Mouse (Mus musculus): ENCODE measurements around the gene A330070K13Rik.

A330070K13Rik gene

GRCm38 (mm10) chr5:130384222-130384912, at the start of gene A330070K13Rik:
TSS of gene A330070K13Rik (minus strand) at chr5:130384631.
- no peak for DNase-seq (ENCODE audit: low spot score in 2 of 2)

- no peak for DNase-seq (ENCODE audit: low spot score in 2 of 2)
Observed at GRCm38 (mm10) chr5:130411516-130411915, 27.1 kb upstream of the A330070K13Rik start.

DNA sequence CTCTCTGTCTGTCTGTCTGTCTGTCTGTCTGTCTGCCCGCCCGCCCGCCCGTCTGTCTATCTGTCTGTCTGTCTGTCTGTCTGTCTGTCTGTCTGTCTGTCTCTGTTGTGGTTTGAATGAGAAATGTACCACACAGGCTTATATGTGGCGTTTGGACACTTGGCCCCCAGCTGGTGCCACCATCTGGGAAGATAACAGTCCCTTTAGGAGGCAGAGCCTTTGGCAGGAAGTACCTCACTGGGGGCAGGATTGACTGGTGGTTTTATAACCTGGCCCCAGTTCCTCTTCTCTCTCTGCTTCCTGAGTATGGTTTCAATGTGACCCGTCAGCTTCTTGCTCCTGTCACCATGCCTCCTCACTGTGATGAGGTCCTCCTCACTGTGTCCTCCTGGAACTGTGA, 25.3 kb upstream of the A330070K13Rik start:
- DNase-seq (ENCODE audit: low spot score in 2 of 2): no peak

DNA sequence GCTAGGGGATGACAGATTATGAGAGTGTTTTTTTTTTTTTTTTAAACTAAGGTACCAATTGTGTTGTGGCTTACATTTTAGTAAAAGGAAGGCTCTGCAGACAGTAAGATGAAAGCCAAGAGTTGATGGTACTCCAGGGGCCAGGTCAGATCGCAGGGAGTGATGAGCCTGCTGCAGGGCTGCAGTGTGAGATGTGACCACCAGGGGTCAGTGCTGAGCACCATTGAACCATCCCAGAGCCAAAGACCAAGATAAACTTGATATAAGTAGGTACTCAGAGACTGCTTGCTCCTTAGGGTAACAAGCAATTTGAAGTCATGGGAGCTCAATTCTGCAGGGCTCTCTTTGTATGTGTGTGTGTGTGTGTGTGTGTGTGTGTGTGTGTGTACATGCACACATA, 20.8 kb upstream of the A330070K13Rik start:
- peak; percentile 62 to 72 for DNase-seq (ENCODE audit: low spot score in 2 of 2)

DNA sequence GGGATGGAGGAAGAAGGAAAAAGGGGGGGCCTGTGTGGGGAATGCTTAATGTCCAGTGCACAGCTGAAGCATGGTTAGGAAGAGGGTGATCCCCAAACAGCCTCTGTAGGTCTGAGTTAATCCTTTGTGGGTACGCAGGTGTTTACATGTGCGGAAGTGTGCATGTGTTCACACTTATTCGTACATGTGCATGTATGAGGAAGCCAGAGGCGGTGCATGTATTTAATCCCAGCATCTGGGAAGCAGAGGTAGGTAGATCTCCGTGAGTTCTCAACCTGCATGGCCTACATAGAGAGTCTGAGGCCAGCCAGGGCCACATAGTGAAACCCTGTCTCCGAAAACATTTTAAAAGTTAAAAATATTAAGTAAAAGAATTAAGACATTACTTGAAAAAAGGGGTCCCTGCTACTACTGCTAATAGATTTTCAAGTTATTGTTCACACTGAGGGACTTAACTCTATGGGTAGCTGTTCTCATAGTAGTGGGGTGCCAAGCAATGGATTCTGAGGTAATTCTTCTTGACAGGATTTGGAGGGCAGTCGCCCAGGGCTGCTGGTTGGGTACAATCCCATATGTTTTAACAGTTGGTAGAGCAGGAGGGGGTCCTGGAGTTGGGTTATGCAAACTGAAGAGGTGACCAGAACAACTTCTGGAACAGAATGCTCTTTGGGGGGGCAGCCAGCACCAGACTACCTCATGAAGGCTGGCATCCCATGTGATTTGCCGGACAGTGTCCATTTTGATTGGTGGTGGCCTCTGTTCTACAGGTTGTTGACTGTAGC, 15.9 kb upstream of the A330070K13Rik start:
- peak in 1 of 2 experiments; percentile 56 for DNase-seq (ENCODE audit: low spot score in 2 of 2)

GRCm38 (mm10) chr5:130395142-130395541, 10.7 kb upstream of the A330070K13Rik start:
- no peak for DNase-seq (ENCODE audit: low spot score in 2 of 2)

- no peak for DNase-seq (ENCODE audit: low spot score in 2 of 2)
Observed at GRCm38 (mm10) chr5:130394386-130394785, 10.0 kb upstream of the A330070K13Rik start.

GRCm38 (mm10) chr5:130393618-130394355, 9.4 kb upstream of the A330070K13Rik start:
- peak in 1 of 2 experiments; percentile 31 for DNase-seq (ENCODE audit: low spot score in 2 of 2)

DNA sequence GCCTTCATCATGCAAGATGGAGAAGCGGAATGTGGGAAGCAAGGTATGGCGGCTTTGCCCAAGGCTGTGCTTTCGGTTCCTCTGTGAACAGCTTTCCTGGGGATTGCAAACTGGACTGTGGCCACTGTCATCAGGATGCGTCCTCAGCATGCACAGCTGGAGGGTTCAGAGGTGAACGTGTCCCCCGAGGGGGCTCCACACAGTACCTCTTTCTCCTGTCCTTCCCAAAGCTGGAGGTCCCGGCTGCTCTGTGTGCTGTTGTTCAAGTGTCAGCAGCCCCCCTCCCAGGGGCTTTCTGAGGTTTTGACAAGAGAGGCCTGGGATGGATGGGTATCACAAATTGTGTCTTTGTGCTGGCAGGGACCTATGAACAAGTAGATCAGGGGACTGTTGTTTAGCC, 2.0 kb upstream of the A330070K13Rik start:
- no peak for DNase-seq (ENCODE audit: low spot score in 2 of 2)

DNA sequence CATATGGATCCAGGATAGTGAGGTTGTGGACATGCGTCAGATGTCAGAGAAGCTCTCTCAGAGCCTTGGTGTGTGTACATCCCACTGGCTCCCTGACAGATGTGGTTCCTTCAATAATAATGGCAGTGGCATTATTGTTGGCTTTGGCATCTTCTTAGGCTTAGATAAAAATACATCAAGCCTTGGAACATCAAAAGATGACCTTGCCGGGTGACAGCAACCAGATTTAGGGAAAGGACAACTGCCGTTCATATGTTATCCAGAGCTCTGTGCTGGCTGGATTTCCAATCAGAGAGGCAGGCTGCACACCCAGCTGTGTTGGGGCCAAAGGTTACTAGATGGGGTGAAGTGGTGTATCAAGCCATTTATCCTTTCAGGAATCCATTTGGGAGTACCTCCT, 9.0 kb downstream of the A330070K13Rik start:
- no peak for DNase-seq (ENCODE audit: low spot score in 2 of 2)

- peak in 1 of 2 experiments; percentile 57 for DNase-seq (ENCODE audit: low spot score in 2 of 2)
Observed at GRCm38 (mm10) chr5:130369237-130369636, 15.2 kb downstream of the A330070K13Rik start, which contains the start of gene Caln1. TSS of gene Caln1 (plus strand) at chr5:130369455.

GRCm38 (mm10) chr5:130368236-130368635, 16.2 kb downstream of the A330070K13Rik start:
- no peak for DNase-seq (ENCODE audit: low spot score in 2 of 2)

DNA sequence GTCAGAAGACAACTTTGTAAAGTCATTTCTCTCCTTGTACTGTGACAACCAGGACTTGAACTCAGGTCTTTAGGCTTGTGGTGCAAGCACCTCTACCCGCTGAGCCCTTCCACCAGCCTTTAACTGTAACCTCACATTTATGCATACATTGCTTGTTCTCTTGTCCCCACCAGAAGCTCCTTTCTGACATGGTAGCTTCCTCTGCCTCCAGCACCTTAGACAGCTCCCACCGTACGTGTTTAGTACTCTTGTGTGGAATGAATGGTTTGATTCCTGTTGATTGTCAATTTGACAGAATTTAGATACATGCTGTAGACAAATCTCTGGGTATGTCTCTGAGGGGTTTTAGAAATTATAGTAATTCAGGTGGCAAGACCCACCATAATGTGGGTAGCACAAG, 20.7 kb downstream of the A330070K13Rik start:
- no peak for DNase-seq (ENCODE audit: low spot score in 2 of 2)

GRCm38 (mm10) chr5:130363111-130363510, 21.3 kb downstream of the A330070K13Rik start:
- DNase-seq (ENCODE audit: low spot score in 2 of 2): no peak

GRCm38 (mm10) chr5:130355223-130355622, 29.2 kb downstream of the A330070K13Rik start:
- DNase-seq (ENCODE audit: low spot score in 2 of 2): no peak

- no peak for DNase-seq (ENCODE audit: low spot score in 2 of 2)
Observed at GRCm38 (mm10) chr5:130345871-130346270, 38.6 kb downstream of the A330070K13Rik start.

- DNase-seq (ENCODE audit: low spot score in 2 of 2): no peak
Observed at GRCm38 (mm10) chr5:130344999-130345398, 39.4 kb downstream of the A330070K13Rik start.

- no peak for DNase-seq (ENCODE audit: low spot score in 2 of 2)
Observed at GRCm38 (mm10) chr5:130340656-130341055, 43.8 kb downstream of the A330070K13Rik start.

DNA sequence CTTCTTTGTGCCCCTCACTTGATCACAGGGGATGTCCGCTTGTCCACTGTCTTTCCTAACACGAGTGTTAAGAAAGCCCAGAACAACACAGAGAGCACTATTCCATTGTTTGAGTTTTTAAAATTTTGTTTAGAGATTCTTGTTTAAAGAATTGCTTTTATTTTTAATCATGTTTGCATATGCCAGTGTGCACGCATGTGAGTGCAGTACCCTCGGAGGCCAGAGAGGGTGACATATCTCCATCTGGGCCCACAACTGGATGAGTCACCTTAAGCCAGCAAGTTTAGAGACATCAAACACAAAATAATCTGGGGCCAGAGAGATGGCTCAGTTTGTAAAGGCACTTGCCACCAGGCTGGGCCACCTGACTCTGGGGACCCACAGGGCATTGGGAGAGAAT, 49.0 kb downstream of the A330070K13Rik start:
- no peak for DNase-seq (ENCODE audit: low spot score in 2 of 2)

- no peak for DNase-seq (ENCODE audit: low spot score in 2 of 2)
Observed at GRCm38 (mm10) chr5:130333971-130334370, 50.5 kb downstream of the A330070K13Rik start.

DNA sequence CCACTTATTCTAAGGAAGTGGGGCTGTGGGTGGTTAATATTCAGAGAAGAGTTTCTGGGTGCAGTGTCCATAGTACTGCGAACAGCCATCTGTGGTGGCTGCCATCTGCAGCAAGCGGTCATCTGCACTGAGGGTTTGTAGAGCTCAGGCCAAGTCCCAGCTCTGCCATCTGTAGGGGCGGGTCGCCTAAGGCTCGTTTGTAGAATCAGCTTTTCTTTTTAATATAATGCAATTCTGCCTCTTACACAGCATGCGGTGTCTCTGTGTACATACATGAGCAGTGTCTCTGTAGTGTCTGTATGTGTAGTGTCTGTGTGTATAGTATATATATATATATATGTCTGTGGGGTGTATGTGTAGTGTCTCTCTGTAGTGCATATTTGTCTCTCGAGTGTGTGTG, 50.9 kb downstream of the A330070K13Rik start:
- peak in 1 of 2 experiments; percentile 34 for DNase-seq (ENCODE audit: low spot score in 2 of 2)

GRCm38 (mm10) chr5:130331206-130331605, 53.2 kb downstream of the A330070K13Rik start:
- no peak for DNase-seq (ENCODE audit: low spot score in 2 of 2)

All from cerebellum, postnatal 4 days (tissue).